Mouse (Mus musculus) ES-CJ7 (cell line): Measurements from ENCODE around the gene Gm45062.

ENCODE experiments used
- DNase-seq: peaks from one replicate; pipeline ENCODE4 v3.0.0; 2011; ENCODE audit warnings: low read depth, low spot score

Gene Gm45062

DNA sequence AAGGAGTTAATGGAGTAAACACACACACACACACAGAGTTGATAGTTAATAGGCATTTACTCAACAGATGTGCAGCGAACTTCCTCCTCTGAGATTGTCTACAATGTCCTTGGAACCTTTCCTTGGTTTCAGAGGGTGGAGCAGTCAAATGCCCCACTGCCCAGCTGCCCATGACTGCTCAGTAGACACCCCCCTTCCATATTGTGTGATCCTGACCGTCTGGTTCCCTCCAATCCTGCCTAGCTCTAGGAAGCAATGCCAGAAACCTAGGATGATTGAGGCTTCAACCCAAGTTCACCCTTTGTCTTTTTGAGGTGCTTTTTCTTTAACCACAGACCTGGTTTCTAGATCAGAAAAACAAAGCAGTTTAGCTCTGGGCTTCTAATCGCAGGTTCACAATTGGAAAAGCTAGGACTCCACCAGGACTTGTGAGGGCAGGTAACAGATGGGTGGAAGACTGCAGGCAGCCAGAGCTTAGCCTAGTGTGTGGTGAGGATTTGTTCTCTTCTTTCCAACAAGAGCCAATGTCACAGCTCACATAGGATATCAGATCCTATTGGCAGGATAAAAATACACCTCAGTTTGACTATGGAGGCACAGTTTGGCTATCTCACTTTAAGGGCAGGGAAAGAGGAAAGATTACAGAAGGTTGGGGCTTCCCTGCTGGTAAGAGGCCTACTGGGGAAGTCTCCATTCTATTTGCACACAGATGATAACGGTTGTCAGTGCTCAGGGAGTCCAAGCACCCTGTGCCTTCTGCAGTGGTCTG lies 360.5 kb downstream of the Gm45062 start:
- no peak for DNase-seq

DNA sequence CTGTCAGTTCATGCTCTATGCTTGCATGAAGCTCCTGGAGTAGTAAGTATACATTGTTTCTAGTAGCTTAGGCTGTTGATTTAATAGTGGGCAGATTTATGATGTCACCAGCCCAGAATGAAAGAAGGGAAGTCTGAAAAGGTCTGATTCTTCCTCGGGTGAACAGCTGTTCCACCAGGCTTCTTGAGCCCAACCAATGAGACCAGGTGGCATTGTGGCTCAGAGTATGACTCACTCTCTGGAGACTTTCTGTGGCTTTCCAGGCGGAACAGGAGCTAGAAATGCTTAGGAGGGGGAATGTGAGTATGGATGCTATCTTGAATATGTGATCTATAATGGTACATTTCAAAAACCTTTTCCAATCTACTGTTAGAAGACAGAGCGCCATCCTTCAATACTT lies 363.8 kb downstream of the Gm45062 start:
- no peak for DNase-seq

DNA sequence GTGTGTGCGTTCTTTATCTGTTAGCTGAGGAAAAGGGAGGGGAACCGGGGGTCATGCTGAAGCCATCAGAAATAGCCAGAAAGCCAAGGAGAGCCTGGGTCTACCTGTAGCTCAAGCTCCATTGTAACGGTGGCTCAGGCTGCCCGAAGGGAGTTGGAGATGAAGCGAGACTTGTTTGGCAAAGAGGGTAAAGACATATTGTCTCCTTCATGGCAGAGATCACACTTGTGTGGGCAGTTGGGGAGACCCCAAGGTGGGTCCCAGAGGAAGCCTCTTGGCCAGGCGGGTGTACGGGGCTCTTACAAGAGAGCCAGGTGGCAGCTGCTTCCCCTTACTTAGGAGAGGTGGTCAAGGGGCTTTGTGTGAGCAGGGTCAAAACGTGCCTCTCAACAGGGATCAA lies 369.0 kb downstream of the Gm45062 start:
- DNase-seq, result no peak

DNA sequence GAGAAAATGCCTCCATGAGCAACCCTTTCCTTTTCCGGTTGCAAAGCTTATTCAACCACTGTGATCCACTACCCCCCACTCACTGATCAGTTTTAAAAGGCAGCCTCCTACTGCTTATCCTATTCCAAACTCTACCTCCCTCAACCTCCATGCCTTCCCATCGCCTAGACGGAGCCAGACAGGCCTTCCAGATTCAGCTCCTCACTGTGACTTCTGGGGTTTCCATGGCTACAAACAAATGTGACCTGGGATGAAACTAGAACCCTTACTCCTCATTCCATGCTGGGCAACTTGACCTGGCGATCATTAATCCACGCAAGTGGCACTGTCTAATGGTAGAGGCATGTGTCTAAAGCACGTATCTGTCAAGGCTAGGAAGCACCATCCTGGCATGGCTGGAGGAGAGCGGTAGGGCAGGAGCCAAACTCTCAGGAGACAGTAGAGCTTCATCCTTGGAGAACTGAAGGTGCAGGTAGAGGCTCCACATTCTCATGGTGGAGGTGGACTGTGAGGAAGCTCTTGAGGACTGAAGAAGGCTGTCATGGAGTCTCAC lies 369.5 kb downstream of the Gm45062 start:
- no peak for DNase-seq

DNA sequence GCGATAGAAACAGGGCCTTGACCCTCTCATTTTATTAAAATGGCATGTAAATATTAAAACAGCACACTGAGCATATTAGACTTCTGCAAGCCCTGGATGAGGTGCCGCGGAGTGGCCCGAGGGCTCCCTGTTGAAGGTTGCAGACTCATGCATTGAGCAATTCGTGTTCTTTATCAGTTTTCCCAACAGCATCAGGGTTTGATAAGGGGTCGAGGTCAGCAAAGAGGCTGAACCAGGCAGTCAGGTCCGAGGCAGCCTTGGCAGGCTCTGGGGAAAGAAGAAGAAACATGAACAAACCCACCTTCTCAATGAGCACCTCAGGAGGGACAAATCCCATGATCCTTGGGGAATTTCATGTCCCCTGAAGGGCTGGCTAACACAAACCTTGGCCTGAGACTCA lies 371.3 kb downstream of the Gm45062 start:
- DNase-seq, result no peak

DNA sequence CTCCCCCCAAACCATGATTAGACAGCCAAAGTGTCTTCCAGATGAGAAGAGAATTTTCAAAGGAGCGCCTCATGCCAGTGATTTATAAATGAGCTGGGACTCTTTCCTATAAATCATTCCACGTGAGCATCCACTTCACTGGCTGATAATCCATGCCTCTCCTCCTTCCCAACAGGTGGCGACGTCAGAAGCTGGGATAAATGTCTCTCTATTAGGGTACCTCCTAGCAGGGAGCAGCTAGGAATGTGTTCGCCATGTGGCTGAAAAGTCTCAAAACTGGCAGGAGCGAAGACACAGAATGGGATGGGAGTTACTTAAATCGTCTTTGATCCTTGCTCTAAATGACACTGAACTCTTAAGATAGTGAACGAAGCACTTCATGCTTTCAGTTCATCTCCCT lies 372.1 kb downstream of the Gm45062 start:
- DNase-seq, result no peak

DNA sequence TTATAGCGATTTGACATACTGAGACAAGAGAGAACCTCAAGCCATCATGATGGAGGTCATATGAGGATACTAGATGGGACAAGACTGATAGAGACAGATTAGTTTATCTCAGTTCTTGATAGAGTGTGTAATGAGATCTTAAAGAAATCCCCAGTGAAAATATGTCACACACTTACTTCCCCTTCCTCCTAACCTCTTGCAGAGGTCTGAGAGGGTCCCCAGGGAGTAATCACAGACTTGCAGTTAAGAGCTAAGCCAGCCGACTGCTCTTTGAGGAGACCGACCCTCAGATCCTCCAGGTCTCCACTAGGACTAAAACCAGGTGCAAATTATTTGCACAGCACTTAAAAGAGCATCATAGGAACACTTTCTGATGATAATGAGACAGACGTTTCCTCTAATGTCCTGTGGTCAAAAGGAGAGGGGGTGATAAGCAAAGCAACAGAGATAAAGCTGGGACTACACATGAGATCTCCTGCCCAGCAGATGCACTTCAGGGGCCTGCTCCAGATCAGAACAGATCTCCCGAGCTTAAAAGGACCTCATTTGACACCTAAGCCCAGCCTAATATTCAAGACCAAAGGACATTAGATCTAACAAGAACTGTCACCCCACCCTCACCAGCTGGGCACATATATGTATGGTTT lies 372.9 kb downstream of the Gm45062 start:
- DNase-seq, result no peak

DNA sequence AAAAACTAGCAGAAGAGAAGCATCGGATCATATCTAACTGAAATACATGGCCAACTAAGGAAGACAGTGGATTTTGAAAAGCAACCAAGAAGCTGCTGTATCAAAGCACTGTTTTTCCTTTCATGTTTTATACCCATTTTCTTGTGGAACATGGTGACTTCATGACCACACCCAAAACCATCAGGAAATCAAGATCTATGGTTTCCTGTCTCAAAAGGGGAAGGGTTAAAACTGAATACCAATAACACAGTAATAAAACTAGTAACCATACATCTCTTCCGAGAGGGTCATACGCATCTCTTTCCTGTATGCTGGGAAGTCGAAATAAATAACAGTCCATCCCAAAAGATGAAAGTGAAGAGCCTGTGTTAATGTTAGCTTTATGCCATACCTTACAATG lies 373.5 kb downstream of the Gm45062 start:
- no peak for DNase-seq

DNA sequence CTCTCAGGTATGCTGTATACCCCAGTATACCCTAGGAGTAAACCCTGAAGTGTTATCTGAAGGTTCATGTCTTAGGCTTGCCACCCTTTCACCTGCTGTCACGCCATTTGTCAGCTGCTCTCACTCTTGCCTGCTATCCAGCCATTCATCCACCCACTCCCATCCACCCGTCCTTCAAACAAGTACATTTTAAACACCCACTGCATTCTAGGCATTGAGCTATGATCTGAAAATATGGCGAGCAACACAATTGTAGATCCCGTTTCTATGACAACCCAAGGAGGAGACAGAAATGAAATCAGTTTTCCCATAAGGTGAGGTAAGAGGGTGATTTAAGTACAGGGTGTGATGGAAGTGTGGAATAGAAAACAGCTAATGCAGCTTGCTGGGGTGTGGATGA lies 378.9 kb downstream of the Gm45062 start:
- DNase-seq, result no peak

DNA sequence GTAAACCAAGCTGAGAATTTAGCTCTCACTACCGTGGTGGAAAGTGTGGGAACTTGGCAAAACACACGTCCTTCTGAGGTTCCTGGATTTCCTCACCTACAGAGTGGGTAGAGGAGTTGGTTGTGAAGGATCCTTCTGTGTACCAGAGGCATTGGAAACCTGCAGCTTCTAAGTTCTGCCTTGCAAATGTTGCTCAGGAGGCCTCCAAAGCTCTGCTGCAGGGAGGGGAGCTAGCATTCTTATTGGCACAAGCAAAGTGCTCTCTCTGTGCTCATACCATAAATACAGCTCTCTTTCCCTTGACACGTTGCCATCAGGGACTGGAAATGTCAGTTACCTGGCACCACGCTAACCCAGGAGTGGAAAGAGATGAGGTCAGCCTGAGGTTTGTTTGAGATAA lies 379.6 kb downstream of the Gm45062 start:
- no peak for DNase-seq

DNA sequence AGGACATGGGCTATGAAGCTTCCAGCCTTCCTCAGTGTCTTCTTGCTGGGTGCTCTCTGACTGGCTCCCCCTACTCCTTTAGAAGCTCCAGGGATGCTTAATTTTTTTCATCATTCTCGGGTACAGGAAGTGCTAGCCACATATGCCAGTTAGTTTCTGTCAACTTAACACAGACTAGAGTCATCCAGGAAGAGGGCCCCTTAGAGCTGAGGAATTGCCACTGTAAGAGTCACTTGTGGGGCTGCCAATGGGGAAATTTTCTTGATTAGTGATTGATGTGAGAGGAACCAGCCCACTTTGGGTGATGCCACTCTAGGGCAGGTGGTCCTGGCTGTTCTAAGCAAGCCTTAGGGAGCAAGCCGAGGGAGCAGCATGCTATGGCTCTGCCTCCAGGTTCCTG lies 380.3 kb downstream of the Gm45062 start:
- DNase-seq, result no peak

DNA sequence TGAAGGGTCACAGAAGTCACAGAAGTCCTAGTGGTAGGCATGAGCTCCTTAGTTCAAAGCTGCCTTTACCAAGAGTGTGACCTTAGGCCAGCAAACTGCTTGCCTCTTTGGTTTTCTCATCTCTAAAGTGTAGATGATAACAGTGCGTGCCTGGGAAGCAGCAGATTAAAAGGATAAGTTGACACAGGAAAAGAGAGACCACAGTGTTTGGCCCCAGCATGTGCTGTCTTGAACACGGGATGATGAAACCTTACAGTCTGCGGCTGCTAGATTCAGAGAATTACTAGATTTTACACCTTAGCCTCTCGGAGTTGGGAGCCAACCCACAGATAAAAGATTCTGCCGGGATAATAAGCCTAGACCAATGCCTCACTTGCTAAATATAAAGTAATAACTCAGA lies 381.6 kb downstream of the Gm45062 start:
- DNase-seq, result no peak

DNA sequence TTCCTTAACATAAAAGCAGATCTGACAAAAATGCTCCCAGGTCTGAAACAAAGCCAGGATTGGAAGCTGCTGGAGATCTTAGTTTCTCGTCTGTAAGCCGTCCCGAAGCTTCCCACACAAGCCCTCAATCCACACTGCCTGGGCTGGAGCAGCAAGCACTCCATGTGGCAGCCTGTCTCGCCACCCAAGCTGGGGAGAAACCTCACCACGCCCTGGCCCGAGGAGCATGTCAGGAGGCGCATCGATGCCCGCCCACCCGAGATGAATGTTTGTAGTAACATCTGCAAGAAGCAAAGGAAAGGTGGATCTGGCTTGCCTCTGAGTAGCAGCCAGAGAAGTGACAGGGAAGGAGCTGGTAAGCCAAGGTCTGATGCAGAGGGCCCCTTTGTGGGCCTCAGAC lies 385.5 kb downstream of the Gm45062 start:
- DNase-seq, result no peak

DNA sequence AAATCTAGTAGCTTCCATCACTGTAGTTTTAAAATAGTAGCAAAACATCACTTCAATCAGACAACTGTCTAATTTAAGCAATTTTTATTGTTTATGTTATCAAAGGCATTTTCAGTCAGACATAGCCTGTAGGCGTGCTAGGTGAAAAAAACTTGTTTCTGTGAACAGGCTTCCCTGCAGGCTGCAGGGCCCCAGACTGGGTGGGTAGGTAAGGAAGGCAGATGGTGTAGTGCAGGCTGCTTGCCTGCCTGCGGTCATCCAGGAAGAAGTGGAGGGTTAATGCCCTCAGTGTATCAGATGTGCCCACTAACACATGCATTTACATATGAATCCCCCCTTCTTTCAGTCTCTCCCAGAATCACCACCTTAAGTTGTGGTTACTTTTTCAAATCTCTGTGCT lies 386.5 kb downstream of the Gm45062 start:
- DNase-seq, result no peak
